Mouse (Mus musculus) left cerebral cortex, postnatal 14 days (tissue): ENCODE results near the gene Slc24a3. TPM values are rescaled to one million over a fixed set of nuclear protein-coding genes. Genes with fewer than 3 reads are reported as not detected.
A peak's percentile ranks its signal among the peaks of the same experiment; 100 is the strongest.

Source experiments
- DNase-seq, 2 experiments: peaks; one replicate each; pipeline ENCODE4 v3.0.0; 2021 to 2022; ENCODE audit warnings: low spot score in 2 of 2, mixed read lengths in 1 of 2
- intact Hi-C: fragments of 180-260 bp; cut with DNase I; formaldehyde crosslinking; loops from one replicate; pipeline ENCODE4 v1.15.1; 2025
- total RNA-seq, 2 experiments: library from RNA; stranded (reverse); gene quantifications; 2 replicates each; pipeline ENCODE4 v1.2.3; 2021

Gene Slc24a3
- total RNA-seq, 2 experiments from 2014 or later = 159 to 160 TPM

DNA sequence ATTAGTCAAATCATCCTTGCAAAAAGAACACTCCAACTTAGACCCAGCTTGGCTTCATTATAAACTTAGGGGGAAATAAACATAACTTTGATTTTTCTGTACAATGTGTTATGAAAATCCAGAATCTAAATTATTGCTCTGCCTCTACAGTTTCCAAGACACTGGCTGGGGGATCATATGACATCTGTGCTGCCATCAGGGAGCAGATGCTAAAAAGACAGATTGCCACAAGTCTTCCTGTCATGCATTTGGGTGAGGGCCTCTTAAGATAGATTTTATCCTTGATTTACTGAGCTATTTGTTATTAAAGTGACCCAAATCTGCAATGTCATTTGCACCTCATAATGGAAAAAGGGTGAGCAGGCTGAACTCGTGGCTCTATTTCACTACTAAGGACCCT lies 99.2 kb downstream of the Slc24a3 start:
- intact Hi-C loops = no loop called here
- DNase-seq = no peak

GRCm38 (mm10) chr2:145268971-145269370 lies 101.4 kb downstream of the Slc24a3 start:
- no peak for DNase-seq
- intact Hi-C loops = no loop called here

DNA sequence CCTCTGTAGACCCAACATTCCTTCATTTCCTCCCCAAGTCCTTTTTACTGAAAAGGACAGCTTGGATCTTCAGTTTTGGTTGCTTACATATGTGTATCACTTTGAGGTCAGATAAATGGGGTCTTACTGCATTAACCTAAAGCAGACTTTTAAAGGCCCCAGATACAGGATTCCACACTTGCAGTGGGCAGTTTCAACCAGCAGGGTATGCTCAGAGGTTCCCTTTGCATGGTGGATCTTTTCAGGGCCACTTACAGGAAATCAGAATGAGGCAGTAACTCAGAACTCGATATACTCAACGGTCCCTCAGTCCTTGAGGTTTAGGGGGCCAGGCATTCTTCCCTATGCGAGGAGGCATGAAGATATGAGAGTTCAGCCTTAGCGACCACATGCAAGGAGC lies 101.9 kb downstream of the Slc24a3 start:
- intact Hi-C loops = no loop called here
- no peak for DNase-seq

DNA sequence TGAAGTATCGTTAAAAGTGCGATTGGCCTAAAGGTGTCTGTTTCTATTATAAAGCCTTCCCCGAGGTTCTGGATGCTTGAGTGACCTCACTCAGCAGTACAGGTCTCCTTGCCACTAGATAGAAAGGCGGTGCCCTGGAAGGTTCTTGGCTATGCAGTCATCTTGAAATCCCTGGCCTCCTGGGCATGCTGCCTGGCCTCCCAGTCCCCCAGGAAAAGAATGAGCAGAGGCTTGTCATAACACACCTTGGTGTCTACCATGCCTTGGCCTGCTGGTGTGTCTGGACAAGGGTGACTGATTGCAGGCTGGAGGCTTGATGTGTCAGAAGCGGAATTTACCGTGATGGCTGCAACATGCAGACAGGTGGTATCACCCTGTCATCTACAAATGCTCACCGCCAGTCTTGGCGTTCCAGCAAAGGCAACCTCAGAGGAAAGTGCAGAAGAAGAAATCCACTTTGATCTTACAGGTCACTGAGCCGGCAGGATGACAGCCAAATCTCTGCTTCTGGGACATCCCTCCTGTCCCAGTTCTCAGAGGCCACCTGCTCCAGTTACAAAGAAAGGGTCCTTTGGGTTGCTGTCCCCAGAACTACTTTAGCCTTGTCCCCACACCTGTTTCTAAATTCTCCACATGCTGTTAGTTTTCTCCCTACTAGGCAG lies 106.6 kb downstream of the Slc24a3 start:
- no peak for DNase-seq
- intact Hi-C loops = no loop called here

- intact Hi-C loops = no loop called here
- DNase-seq = no peak
Observed at GRCm38 (mm10) chr2:145279336-145279735, 111.8 kb downstream of the Slc24a3 start.

DNA sequence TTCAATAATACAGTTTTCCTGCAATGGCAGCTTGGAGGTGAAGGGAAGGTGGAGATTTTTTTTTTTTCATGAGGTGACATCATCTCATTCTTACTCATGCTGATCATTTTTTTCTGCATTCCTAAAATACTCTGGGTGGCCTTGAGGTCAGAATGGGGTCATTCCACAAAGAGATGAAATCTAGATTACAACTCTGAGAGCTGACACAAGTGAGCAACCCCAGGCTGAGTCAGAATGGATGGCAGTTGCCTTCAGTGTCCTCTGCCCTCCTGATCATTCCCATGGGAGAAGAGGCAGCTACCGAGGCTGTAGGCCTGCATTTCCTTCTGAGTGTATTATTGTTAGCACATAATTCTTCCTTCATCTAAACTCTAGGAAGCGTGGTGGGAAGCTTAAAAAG lies 116.2 kb downstream of the Slc24a3 start:
- no peak for DNase-seq
- intact Hi-C loops = no loop called here

GRCm38 (mm10) chr2:145288501-145288900 lies 120.9 kb downstream of the Slc24a3 start:
- no peak for DNase-seq
- intact Hi-C loops = no loop called here

DNA sequence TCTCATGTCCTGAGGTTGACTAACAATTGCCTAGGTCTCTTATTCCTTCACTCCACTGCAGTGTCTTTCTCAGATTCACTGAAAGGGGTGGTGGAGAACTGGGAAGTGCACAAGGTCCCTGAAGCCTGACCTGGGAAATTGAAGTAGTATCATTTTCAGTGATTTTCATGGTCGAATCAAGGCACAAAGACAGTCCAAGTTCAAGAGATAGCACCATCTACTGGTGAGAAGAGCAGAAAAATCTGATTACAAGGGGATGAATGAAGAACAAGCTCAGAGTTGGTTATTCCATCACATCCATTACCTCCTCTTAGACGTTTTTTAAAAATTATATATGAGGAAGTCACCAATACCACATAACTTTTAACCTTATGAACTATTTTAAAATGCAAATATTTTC lies 123.9 kb downstream of the Slc24a3 start:
- intact Hi-C loops = loop anchor here (5.0 kb wide), 1 partner anchor 124 kb away; the partner anchor contains the start of gene Slc24a3
- no peak for DNase-seq

DNA sequence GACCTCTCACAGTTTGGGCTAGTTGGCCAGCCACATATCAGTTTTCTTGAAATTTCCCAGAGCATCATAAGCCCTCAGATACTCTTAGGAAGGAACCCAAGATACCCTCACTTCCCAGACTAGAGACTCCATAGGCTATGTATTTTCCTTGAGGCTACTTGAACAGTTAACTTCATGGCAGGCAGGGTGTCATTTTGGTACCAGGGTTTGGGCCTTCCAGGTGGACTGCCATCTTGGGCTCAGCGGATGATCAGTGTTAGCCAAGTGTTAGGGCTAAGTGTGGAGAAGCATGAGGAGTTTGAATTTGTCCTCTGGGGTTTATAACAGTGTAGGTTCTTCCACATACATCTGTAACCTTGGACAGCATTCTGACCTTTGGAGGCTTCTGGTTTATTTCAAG lies 124.6 kb downstream of the Slc24a3 start:
- intact Hi-C loops = loop anchor here (5.0 kb wide), 1 partner anchor 125 kb away; the partner anchor contains the start of gene Slc24a3
- DNase-seq = no peak

DNA sequence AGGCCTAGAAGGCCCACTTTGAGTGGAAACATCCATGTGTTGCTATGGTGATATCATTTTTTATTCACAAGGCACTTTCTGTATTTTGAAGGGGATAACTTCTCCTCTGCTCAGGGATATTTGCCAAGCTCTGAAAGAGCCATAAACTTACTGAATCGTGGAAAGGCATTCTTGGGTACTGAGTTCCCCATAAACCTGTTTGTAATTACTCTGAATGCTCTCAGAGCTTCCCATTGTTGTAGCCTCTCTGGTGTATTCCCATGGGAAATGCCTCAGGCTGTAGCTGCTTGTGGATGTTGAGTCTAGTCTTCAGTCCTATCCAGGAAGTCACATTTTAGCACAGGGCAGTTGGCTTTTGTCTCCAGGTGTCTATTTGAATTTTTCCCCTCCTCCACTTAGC lies 125.3 kb downstream of the Slc24a3 start:
- intact Hi-C loops = loop anchor here (5.0 kb wide), 1 partner anchor 126 kb away; the partner anchor contains the start of gene Slc24a3
- no peak for DNase-seq

GRCm38 (mm10) chr2:145296906-145297305 lies 129.4 kb downstream of the Slc24a3 start:
- intact Hi-C loops = no loop called here
- DNase-seq = no peak

- DNase-seq = no peak
- intact Hi-C loops = no loop called here
Observed at GRCm38 (mm10) chr2:145299914-145300699, 132.6 kb downstream of the Slc24a3 start.

- intact Hi-C loops = no loop called here
Observed at GRCm38 (mm10) chr2:145307231-145307883, 139.8 kb downstream of the Slc24a3 start.

DNA sequence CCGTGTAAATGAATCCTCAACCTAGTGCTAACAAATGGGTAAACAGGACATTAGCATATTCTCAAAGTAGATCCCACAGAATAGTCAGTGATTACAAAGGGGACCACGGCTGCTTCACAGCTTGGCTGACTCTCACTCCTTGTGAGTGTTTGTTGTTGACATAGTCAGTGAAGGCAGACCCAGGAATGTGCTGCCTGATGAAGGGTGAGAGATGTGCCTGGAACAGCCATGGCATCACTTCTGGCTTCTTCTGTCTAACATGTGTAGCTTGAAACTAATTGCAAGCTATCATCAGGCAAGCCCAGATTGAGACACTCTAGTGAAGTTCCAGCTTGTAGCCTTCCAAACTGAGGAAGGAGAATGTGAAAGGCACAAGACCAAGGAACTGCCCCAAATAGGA lies 151.4 kb downstream of the Slc24a3 start:
- no peak for DNase-seq
- intact Hi-C loops = no loop called here

More at GRCm38 (mm10) chr2:145307231-145307883, 139.8 kb downstream of the Slc24a3 start:
- no peak for DNase-seq

DNA sequence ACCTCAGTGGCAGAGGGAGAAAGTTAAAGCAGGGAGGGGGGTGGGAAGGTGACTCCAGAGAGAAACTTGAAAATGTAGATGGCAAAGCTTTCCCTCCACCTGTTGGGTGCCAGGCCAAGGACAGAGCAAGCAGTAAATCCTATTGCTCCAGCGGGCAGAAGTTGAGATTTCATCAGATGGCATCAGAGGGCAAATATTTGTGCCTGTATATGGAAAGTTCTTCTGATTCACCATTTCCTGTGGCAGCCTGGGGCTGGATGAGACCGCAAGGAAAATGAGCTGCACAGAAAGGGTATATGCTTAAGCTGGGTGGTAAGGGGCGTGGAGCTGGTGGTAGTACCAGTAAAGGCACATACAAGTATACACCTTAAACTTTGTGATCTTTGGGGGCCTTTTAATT lies 153.7 kb downstream of the Slc24a3 start:
- intact Hi-C loops = no loop called here
- no peak for DNase-seq

GRCm38 (mm10) chr2:145321755-145322154 lies 154.2 kb downstream of the Slc24a3 start:
- no peak for DNase-seq
- intact Hi-C loops = no loop called here

GRCm38 (mm10) chr2:145324477-145324876 lies 156.9 kb downstream of the Slc24a3 start:
- no peak for DNase-seq
- intact Hi-C loops = no loop called here

DNA sequence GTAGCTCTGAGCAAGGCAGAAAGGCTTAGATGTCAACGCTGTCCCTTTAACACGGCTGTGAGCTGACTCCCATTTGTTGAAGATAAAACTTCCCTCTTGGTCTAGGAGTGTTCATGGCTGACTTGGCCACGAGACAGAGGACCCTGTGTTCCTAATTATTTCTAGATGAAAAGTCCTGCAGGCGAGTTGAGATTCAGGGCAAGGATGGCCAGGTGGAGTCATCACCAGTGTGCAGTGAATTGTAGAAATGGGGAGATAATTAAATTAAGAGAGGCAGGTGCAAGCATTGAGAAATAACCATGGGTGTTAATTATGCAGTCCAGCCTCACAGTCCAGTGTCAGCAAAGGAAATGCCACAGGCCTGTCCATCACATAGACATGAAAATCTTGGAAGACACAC lies 158.3 kb downstream of the Slc24a3 start:
- DNase-seq = no peak
- intact Hi-C loops = no loop called here

DNA sequence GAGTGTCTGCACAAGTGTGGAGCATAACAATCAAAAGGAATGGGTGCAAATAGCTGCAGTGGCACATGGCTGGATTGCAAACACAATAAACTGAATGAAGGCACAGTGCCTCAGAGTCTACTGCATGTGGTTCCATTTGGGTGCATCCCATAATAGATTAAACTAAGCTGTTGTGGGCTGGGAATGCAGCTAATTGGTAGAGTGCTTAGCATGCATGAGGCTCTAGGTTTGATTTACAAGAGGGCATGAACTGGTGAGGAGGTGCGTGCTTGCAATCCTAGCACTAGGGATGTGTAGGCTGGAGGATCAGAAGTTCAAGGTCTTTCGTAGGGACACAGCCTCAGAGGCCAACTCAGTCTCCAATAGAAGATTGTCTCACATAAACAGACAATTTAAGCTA lies 159.0 kb downstream of the Slc24a3 start:
- intact Hi-C loops = no loop called here
- no peak for DNase-seq

GRCm38 (mm10) chr2:145329756-145330155 lies 162.2 kb downstream of the Slc24a3 start:
- DNase-seq = peak; percentile 31 to 66
- intact Hi-C loops = no loop called here
